Mouse (Mus musculus): ENCODE results near the gene Tbc1d22b. TPM values are rescaled to one million over a fixed set of nuclear protein-coding genes. Genes with fewer than 3 reads are reported as not detected.
A peak's percentile ranks its signal among the peaks of the same experiment; 100 is the strongest.
"Not testable (repeated sequence)": the region's sequence is repeated elsewhere in the genome, so short reads cannot be mapped to it uniquely, and the experiment has no call there.

Tbc1d22b gene
- total RNA-seq, 2 experiments from 2014 or later = 14.5 to 15.1 TPM

DNA sequence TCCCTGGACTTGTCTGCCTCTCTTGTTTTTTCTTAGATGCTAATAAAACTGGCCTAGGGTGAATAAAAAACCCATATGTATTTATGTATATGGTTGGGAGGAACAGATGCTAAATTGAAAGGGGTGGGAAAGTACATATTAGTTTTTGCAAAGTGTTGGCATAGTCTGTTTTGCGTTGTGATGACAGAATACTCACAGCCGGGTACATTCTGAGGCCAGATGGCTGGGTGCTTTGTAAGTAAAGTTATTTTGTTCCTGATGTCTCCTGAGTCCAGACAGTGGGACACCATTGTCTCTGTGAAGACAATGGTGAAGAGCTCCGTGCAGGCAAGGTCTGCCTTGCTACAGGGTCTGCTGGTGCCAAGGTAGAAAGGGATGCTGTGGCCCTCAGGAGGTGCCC, 35.2 kb downstream of the Tbc1d22b start:
- intact Hi-C loops (cut with DNase I) = no loop called here
- DNase-seq = no peak

DNA sequence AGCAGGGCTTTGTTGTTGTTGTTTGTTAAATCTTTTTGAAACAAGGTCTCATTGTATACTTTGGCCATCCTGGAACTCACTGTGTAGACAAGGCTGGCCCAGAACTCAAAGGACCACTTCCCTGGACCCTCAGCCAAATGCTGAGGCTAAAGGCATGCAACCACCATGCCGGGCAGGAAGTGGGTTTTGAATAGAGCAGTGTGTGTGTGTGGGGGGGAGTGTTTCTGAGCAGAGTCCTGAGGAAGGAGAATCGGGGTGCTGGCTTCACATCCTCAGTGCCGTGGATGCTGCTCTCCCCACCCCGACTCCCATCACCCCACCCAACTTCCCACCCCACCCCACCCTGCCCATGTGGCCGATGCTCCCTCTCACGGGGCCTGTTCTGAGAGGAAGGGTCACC, 35.9 kb downstream of the Tbc1d22b start:
- intact Hi-C loops (cut with DNase I) = no loop called here
- no peak for DNase-seq

- no peak for DNase-seq
- intact Hi-C loops (cut with DNase I) = no loop called here
Measured at GRCm38 (mm10) chr17:29586921-29587320, 37.3 kb downstream of the Tbc1d22b start.

DNA sequence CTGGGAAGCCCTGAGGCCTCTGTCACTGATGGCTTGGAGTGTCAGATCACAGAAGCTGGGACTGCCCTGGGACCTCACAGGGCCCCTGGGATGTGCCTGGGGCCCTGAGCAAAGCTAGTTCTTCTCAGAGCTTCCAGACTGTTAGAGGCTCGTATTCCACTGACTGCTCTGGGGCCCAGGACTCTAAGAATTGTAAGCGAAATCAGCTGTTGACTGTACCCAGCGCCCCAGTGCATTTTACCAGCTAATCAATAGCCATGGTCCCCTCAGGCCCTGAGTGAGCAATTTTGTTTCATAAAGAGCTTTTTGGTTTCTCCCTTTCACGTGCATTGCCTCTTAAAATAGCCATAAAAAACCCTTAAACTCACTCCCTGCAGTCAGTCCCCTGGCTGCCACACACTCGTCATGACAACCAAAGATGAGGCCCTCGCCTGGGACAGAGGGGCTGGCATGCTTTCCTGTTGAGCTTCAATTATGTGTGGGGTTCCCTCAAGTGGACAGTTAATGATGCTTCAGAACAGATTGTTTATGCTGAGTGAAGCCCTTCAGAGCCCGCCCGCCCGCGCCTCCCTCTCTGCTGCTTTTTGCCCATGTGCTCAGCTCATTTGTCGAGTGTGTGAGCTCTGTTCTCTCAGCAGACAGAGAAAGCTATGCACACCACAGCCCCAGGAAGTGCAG, 39.8 kb downstream of the Tbc1d22b start:
- intact Hi-C loops (cut with DNase I) = no loop called here

DNA sequence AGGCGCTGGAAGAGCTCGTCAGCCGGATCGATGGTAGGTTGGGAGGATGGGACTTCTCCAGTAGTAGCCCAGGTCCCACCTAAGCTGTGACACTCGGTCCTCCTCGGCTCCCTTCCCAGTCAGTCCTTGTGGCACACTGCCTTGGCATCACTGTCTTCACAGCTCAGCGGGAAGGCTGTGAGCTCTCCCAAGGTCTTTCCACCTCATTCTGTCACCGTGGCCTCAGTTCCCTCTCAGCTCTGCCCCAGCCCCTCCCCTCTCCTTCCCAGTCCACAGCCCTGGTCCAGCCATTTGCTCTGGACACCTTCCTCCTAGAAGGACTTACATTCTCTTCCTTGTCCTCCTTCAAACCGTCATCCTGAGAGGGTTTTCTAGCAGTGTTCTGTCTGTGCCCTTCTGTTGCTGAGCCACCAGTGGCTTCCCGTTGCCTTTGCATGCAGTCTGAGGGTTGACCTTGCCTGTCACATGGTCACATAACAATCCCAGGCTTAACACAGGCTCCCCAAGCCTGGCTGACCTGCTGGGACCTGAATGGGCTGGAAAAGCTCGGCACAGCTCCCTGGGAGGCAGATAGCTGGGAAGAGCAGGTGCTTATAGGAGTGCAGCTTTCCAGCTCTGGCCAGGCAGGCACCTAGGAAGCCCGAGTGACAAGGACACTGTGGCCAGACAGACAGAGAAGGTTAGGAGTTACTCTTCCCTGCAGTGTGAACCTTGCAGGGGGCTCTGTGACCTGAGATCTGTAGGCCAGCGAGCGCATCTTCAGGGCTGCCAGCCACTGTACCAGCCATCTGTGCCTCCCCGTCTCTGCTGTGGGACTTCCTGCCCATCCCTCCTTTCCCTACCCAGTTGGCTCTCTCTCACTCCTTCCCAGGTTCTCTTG, 46.5 kb downstream of the Tbc1d22b start:
- peak in 1 of 2 experiments; percentile 11 for DNase-seq
- intact Hi-C loops (cut with DNase I) = no loop called here

More for the DNA sequence above, 39.8 kb downstream of the Tbc1d22b start:
- DNase-seq = no peak

GRCm38 (mm10) chr17:29596771-29597132, 47.2 kb downstream of the Tbc1d22b start:
- intact Hi-C loops (cut with DNase I) = no loop called here
- no peak for DNase-seq

DNA sequence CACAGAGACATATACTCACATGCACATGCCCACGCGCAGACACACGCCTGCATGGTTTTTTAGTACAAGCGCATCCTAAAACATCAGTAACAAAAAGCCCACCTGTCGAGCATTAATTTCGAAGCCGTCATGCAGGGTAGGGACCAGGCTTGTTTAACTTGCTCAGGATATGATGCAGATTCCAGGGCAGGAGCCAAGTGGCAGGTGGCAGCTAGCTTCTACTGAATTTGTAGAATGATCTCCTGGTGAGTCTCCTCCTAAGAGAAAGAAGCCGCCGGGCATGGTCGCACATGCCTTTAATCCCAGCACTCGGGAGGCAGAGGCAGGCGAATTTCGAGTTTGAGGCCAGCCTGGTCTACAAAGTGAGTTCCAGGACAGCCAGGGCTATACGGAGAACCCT, 49.5 kb downstream of the Tbc1d22b start:
- intact Hi-C loops (cut with DNase I) = no loop called here
- no peak for DNase-seq

GRCm38 (mm10) chr17:29599537-29599936, 50.0 kb downstream of the Tbc1d22b start:
- intact Hi-C loops (cut with DNase I) = no loop called here

GRCm38 (mm10) chr17:29601391-29601790, 51.8 kb downstream of the Tbc1d22b start:
- intact Hi-C loops (cut with DNase I) = loop anchor here (10.0 kb wide), 1 partner anchor 173 kb away; no protein-coding TSS in a partner anchor
- peak in 1 of 2 experiments; percentile 16 for DNase-seq

More at GRCm38 (mm10) chr17:29599537-29599936, 50.0 kb downstream of the Tbc1d22b start:
- DNase-seq = no peak

DNA sequence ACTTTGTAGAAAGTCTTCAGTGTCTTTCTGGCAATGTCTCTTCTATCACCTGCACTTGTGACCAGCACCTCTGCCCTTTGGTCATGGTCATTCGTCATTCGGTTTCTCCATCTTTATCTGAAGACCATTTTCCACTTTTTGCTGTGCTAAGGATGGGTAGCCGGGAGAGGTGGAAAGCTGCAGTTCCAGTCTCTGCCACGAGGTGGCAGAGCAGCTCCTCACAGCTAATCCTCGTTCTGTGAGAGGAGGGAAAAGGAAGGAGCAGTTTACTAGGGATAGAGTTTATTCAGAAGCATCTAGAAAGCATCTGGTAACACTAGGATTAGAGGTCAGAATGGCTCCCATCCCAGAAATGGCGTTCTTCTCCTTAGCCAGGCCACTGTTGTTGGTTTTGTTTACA, 53.7 kb downstream of the Tbc1d22b start:
- intact Hi-C loops (cut with DNase I) = loop anchor here (1.0 to 10.0 kb wide), 2 partner anchors 172 to 278 kb away; no protein-coding TSS in a partner anchor
- peak; percentile 83 to 89 for DNase-seq

- intact Hi-C loops (cut with DNase I); DNase-seq: not testable (repeated sequence)
Measured at GRCm38 (mm10) chr17:29613453-29613852, 63.9 kb downstream of the Tbc1d22b start.

- DNase-seq = peak; percentile 96 to 97
- intact Hi-C loops (cut with DNase I) = loop anchor here (2.0 kb wide), 1 partner anchor 46 kb away; the partner anchor contains the start of gene Cmtr1
Measured at GRCm38 (mm10) chr17:29614115-29615023, 64.8 kb downstream of the Tbc1d22b start, which contains the start of the genes Rnf8 and Gm28043. TSS of gene Rnf8 (plus strand) at chr17:29614790. TSS of gene Gm28043 (plus strand) at chr17:29614876.

DNA sequence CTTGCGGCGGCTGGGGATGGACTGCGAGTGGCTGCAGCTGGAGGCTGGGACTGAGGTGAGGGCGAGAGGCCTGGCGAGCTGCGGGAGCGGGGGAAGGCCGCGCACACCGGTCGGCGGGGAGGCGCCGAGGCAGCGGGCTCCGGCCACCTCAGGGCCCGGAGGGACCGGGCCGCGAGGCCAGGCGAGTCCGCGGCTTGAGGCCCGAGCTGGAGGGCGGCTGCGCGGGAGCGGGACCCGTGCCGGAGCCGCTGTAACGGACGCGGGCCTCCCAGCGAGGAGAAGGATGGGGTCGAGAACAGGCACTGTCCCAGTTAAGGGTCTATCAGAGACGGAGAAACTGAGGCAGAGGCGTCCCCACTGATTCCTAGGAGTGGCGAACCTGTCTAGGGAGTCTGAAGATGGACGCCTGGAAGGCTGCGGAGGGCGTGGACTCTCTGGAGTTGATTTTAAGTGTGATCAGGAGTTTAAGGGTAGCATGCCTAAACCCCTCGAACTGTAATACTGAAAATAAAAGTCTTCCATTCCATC, 65.5 kb downstream of the Tbc1d22b start:
- intact Hi-C loops (cut with DNase I) = loop anchor here (2.0 kb wide), 1 partner anchor 46 kb away; the partner anchor contains the start of gene Cmtr1
- DNase-seq = no peak

DNA sequence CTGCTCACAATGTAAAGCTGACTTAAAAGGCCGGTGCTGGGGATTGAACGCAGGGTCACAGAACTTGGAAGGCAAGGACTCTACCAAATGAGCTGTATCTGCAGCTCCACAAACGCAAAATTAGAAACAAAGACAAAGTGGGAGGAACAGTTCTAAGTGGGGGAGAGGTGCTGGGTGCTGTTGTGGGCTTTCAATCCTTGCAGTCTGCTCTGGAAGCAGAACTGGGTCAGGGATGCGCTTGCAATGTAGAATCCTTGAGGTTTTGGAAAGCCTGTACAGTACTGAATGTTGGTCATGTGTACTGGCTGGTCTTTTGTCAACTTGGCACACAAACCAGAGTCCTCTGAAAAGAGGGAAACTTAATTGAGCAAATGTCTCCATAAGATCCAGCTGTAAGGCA, 66.0 kb downstream of the Tbc1d22b start:
- intact Hi-C loops (cut with DNase I) = loop anchor here (2.0 kb wide), 1 partner anchor 45 kb away; the partner anchor contains the start of gene Cmtr1
- no peak for DNase-seq

DNA sequence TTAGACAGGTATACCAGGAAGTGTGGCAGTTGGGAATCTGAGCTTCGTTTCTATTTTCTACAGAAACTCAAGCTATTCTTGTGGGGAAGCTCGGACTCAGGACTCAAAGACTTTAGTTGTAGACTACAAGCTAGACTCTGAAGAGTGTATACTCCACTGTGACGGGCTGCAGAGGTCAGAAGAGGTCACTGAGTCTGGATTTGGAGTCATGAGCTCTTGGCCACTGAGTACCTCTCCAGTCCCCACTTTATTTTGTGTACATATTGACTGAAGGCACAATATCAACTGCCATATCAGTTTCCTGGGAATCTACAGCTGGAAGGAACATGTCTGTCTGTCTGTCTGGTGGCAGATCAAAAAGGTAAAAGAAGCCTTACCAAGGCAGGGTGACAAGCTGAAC, 69.6 kb downstream of the Tbc1d22b start:
- intact Hi-C loops (cut with DNase I) = no loop called here
- DNase-seq = no peak

GRCm38 (mm10) chr17:29623488-29623887, 73.9 kb downstream of the Tbc1d22b start:
- no peak for DNase-seq
- intact Hi-C loops (cut with DNase I) = no loop called here

DNA sequence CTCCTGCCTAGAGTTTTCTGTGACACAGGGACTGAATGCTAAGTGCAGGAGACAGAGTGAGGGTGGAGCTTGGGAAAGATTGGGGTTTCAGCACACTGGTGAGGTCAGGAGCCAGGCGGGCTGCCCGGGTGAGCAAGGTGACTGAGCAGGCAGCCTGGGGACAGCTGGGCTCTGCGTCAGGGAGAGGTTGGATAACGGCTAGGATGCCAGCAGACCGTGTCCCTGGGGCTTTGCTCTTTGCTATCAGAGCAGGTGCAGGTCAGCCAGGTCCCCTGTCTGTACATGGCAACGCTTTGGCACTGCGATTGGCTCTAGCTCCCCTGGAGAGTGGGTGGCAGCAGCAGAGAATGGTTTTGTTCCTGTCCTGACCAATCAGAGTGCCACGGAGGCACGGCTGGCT, 77.7 kb downstream of the Tbc1d22b start:
- no peak for DNase-seq
- intact Hi-C loops (cut with DNase I) = no loop called here

DNA sequence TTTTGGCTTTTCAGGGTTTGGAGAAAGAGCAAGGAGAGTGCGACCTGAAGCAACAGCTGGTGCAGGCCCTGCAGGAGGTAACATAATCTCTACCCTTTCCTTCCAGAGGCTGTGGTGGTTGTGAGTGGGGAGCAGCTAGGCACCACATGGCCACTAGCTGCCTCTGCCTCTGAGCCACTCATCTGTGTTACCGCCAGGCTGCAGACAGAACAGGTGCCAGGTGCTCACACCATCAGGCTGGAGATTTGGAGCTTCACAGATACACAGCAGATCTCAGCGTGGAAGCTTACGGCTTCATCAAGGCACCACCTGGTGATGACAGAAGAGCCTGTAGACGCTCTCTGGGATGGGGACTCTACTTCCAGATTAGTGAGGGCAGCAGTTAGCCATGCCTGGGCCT, 79.4 kb downstream of the Tbc1d22b start:
- no peak for DNase-seq
- intact Hi-C loops (cut with DNase I) = no loop called here

DNA sequence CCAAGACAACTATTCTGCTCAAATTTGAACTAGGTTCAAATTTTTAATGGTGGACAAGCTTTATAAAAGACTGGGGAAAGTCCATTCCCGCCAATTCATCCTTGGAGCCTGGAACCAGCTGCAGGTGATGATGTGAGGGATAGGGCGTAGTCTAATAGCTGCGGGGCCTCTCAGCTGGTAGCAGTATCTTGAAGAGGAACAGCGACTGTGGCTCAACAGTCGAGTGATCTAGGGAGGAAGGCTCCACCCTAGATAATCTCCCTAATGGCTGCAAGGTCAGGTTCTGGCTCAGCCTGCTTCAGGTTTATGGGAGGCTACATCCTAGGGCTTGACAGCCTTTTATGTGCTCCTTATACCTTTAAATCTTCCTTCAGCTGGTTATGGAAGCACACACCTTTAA, 80.0 kb downstream of the Tbc1d22b start:
- intact Hi-C loops (cut with DNase I) = no loop called here
- DNase-seq = no peak

GRCm38 (mm10) chr17:29632312-29632711, 82.7 kb downstream of the Tbc1d22b start:
- intact Hi-C loops (cut with DNase I) = no loop called here
- no peak for DNase-seq
